Mouse (Mus musculus) neutrophil, adult 5-6 weeks (primary cell): Measurements from ENCODE around the gene Lat2. TPM values are rescaled to one million over a fixed set of nuclear protein-coding genes. Genes with fewer than 3 reads are reported as not detected.
A peak's percentile ranks its signal among the peaks of the same experiment; 100 is the strongest.
"Not testable (repeated sequence)": the region's sequence is repeated elsewhere in the genome, so short reads cannot be mapped to it uniquely, and the experiment has no call there.

ENCODE experiments used
- ATAC-seq: fragments of 151-379, 151-347 bp; 2 replicates; pipeline ENCODE4 v1.8.0; 2017; ENCODE audit warnings: mild to moderate bottlenecking, moderate TSS enrichment; ENCODE audit not compliant: insufficient number of reproducible peaks, poor library complexity, low FRiP score, severe bottlenecking; ENCODE audit errors: extremely low read depth
- total RNA-seq: library from RNA; stranded (forward); fragments of 200-1000 nt; gene quantifications from 2 replicates; pipeline ENCODE4 v1.2.3, GENCODE M21; 2017

Lat2 gene
- total RNA-seq = 170 and 179 TPM in 2 replicates

DNA sequence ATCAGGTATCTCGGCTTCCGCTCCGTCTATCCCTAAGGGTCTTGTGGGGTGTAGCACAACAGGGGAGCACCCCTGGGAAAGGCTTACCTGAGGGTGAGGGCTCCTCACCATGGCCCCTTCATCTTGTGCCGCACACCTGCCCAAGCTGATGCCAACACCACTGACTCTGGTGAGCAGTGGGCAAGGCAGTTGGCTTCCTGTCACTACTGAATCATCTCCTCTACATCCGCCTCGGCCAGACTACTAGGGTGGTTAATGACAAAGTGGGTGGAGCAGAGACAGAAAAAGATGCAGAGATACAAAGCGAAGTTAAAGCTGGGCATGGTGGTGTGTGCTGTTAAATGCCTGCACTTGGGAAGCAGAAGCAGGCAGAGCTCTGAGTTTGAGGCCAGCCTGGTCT, at the start of gene Lat2:
Gene Lat2, minus strand, starts transcription at position 224 of the 400 bp plus-strand sequence.
- peak; percentile 44; the same call in 1 of the 2 replicates for ATAC-seq

DNA sequence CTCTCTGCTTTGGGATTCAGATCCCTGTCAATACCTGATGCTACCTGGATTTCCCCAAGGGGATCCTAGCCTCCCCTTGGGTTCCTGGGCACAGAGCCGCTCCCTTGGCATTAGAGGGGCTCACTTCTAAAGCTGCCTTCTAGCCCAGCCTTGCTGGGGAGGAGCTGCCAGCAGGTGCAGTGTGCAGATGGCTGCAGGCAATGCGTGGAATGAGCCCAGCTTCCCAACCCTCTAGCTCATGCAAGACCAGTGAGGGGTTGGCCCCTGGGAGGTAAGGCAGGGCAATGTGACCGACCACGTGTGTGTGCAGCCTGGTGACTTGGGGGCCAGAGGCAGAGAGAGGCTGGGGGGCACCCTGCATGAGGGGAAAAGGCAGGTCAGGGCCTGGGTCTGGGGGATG, 41.9 kb upstream of the Lat2 start:
- no peak for ATAC-seq

DNA sequence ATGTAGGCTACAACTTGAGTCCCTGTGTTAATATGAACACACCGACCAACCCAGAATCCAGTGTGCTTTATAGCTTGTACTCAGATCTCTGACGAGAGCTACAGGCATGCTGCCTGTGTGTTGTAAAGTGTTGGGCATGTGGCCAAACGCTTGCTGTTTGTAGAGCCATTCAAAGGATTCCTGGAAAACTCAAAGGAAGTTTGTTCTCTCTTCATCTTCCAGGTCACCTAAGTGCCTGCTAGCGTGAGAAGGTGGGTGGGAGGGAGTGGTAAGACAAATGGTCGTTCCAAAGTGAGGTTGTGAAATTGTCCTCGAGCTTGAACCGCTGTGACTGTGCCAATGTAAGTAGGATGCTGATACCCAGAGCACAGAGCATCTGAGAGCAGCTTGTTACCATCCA, 37.2 kb upstream of the Lat2 start:
- ATAC-seq = no peak

DNA sequence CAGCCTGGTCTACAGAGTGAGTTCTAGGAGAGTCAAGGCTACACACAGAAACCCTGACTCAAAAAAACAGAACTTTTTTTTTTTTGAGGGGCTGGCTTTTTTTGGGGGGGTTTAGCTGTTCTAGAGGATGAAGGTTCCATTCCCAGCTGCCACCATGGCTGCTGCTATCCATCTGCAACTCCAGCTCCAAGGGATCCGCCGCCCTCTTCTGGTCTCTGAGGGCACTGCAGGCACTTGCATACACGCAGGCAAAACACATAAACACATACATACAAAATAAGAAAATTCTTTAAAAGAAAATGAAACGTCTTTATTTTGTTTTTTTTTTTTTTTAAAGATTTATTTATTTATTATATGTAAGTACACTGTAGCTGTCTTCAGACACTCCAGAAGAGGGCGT, 36.1 kb upstream of the Lat2 start:
- ATAC-seq = peak; percentile 46; the same call in 1 of the 2 replicates

DNA sequence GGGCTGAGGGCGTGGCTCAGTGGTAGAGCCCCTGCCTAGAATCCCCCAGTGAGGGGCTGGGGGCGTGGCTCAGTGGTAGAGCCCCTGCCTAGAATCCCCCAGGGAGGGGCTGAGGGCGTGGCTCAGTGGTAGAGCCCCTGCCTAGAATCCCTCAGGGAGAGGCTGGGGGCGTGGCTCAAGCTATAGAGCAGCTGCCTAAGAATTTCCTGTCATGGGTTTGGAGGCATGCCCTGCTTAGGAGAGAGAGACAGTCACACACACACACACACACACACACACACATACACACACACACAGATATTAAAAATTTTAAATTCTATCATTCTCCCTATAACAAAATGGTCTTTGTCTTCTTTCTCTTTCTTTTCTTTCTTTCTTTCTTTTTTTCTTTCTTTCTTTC, 34.2 kb upstream of the Lat2 start:
- ATAC-seq = not testable (repeated sequence)

DNA sequence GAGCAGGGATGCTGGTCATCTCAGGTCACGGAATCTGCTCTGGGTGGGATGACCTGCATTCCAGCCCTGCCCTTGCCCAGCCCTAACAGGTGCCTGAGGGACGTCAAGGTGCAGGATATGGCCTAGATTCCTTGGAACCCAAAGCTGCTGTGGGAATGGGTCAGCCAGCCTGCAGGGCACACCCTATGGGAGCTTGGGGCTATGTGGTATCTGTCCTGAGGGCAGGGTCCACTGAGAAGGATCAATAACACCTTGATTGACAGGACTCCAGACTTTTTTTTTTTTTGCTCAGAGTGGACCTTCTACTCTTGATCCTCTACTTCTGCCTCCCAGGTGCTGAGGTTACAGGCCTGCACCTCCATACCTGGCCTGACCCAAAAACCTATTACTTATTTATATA, 32.6 kb upstream of the Lat2 start:
- ATAC-seq = no peak

DNA sequence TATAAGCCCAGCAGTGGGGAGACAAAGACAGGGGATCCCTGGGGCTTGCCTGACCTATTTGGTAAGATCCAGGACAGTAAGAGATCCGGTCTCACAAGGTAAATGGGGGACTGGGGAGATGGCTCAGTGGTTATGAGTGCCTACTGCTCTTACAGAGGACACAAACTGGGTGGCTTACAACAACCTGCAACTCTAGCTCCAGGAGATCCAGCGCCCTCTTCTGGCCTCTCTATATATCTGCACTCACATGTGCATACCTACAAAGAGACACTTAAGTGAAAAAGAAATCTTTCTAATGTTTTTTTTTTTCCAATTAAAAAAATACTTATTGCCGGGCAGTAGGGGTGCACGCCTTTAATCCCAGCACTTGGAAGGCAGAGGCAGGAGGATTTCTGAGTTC, 31.6 kb upstream of the Lat2 start:
- ATAC-seq = no peak

DNA sequence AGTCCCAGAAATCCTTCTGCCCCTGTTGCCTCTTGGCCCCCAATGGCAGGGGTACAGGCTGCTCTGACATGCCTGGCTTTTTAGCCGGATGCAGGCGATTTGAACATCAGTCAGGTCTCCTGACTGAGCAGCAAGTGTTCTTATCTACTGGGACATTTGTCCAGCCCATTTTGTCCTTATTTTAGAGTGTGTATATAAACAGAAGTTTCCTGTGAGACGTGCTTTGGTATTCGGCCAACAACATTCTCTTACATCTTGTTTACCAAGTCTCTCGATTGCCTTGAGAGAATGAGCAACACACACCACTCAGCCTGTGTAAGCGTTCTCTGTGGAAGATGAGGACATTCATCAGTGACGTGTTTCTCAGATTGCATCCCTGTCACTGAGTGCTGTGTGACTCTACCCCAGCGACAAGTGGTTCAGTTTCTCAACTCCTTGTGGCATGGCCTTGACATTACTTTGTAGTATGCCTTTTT, 29.9 kb upstream of the Lat2 start:
- ATAC-seq = no peak

DNA sequence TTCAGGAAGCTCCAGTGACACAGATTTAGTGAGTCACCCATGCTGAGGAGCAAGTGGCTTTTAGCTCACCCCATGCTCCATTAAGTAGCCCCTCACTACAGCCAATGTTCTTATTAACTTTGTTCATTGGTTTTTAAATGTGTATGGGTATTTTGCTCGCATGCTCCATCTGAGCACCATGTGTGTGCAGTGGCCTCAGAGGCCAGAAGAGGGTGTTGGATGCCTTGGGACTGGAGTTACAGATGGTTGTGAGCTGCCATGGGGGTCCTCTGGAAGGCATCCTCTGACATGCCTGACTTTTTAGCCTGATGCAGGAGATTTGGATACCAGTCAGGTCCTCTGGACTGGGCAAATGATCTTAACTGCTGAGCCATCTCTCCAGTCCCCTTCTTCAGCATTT, 29.3 kb upstream of the Lat2 start:
- ATAC-seq = no peak

DNA sequence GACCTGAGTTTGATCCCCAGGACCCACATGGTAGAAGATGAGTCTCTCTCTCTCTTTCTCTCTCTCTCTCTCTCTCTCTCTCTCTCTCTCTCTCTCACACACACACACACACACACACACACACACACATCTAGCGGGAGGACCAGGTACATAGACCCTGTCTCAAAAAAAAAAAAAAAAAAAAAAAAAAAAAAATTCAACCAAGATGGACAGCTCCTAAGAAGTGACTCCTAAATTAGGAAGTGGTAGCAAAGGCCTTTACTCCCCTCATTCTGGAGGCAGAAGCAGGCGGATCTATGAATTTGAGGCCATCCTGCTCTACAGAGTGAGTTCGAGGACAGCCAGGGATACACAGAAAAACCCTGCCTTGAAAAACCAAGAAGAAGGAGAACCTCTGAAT, 25.5 kb upstream of the Lat2 start:
- no peak for ATAC-seq

DNA sequence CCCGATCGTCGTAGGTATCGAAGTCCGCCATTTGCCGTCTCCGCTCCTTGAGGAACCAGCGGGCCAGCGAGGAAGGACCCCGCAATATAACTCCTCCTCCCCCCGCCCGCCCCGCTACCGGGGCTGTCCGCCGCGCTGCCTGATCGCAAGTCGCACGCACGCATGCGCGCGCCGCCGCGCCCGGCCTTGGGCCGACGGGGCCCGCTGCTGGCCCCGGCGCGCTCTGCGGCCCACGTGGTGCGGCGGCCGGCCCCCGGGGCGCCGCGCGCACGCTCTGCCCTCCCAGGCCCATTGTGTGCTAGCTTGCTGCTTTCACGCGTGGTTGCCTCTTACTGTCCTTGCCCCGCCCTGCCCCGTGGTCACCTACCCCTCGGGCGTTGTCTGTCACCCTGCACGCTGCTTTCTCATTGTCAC, 24.5 kb upstream of the Lat2 start, which contains the start of gene Eif4h:
Gene Eif4h, minus strand, starts transcription at position 222 of the 414 bp plus-strand sequence.
- peak; percentile 92 for ATAC-seq

DNA sequence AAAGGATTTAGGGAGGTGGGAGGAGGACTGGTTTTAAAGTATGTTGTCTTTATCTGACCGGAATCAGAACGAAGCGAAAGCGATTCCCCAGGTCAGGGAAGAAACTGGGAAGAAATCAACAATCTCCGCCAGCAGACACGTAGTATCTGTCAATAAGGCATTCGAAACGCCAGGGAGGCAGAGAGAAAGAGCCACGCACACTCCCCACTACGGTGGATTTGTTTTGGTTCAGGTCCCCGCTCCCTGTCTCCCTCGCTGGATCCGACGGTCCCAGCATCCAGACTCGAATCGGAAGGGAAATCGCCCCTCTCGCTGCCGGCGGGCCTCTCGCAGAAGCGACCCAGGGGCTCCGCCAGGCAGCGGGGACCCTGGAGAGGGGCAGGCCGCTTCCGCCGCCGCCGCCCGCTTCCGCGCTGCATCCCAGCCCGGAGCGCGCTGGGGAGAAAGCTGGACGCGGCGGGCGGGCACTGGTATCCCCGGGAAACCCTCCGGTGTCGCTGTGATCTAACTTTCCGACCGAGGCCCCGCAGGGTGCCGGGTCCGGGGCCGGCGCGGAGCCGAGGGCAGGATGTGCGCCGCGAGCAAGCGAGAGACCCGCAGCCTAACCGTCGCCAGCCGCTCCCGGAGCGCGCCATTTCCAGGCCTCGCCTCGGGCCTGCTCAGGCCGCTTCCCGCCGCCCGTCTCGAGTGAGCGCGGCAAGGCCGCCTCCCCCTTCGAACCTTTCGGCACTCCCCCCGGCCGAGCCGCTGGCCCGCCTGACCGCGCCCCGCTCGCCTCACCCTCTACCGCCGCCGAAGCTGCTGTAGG, 23.8 kb upstream of the Lat2 start:
- ATAC-seq = no peak

DNA sequence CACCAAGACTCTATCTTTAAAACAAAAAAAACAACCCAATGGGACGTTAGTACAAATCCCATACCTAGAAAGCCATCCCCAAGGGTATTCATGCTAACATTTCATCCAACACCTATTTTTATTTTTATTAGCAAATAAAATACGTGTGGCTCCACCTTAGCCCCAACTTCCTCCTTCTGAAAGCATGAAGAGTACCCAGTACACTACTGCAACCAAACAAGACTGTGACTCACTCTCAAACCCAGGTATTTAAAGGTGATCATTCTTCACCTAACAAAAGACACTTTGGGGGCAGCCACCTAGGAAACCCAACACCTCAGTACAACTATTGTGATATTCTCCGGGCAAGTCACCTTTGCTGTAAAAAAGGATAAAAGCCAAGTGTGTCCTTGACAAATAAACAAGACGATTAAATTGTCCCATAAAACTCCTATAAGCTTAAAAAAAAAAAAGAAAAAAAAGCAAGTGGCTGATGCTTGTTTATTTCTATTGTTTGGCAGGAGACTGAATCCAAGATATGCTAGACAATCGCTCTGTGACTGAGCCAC, 23.1 kb upstream of the Lat2 start:
- peak; percentile 36; the same call in 1 of the 2 replicates for ATAC-seq

DNA sequence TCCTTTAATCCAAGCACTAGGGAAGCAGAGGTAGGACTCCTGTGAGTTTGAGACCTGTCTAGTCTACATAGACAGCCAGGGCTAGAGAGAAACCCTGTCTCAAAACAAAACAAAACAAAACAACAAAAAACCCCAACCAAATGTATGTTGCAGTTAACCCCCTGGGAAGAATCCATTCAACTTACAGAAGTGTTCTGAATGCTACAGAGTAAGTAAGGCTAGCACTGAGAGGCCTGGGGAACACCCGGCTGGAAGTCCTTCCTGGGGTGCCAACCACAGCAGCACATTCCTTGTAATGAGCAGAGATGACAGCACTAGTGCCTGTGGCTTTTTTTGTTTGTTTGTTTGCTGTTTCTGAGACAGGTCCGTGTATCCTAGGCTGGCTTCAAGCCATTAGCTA, 18.0 kb upstream of the Lat2 start:
- ATAC-seq = no peak

DNA sequence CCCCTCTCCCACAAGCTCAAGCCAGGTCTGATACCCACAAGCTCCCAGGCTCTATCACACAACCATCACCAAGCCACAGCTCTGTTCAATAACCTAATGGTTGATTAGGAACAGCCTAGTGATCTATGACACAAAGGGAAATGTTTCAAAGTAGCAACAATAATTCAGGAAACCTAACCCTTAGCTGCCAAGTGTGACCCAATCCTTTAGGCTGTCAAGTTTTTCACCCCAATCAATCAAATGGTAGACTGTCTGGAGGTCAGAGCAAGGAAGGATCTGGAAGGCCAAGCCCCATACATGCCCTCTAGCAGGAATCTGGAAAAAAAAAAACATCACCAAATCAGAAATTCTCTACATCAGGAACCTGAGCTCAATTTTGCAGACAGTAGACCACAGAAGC, 16.0 kb upstream of the Lat2 start:
- ATAC-seq = no peak

DNA sequence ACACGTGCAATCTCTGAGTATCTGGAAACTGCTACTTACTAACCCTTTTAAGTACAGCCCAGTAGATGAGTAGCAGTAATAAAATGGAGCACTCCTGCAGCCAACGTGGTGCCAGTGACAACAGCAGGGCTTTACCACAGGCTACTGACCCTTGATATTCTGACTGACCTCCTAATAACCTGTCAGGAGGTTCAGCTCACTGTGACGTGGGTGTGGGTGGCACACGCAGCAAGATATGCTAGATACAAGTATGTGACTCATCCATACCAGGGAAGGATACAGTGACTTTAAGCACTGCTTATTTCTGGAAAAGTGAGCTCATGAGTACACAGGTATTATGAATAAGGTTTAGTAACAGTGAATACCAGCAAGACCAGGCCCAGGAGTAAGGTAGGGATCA, 14.7 kb upstream of the Lat2 start:
- no peak for ATAC-seq

DNA sequence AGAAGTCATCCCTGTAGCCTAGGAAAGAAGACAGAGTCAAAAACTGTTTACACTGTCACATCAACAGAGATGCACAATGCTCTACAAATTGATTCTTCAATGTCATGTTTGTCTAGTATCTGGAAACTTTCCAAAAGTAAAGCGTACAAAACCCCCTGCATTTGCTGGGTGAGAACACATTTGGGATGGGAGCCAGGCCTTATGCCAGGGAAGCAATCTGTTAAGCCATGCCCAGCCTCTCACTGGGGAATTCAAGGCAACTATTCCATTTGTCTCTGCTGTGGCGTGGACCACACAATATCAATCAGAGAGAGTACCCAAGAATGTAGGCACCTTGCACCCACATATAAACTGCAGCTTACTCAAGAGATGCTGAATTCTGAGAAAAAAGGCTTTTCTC, 7.2 kb upstream of the Lat2 start:
- no peak for ATAC-seq

DNA sequence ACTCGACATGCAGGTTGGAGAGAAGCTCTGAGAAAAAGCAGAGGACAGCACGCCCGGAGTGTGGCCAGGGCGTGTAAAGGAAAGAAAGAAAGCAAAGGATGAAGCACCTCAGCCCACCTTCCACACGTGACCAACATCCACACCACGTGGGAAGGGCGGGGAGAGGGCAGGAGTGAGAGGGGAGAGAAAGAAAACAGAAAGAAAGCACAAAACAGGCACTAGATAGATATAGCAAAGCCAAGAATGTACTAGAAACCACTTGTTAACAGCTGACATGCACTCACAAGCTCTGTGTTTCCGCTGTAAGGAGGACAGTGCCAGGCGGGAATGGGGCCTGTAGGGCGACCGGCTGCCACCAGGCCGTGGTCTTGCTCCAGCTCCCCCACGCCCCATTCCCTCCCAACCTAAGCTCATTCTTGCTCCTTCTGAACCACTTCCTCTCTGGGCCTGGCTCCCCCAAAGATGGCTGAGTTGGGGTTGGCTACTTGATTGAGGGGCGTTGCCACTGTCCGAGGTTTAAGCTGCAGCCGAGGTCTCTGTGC, 6.3 kb upstream of the Lat2 start:
- no peak for ATAC-seq

DNA sequence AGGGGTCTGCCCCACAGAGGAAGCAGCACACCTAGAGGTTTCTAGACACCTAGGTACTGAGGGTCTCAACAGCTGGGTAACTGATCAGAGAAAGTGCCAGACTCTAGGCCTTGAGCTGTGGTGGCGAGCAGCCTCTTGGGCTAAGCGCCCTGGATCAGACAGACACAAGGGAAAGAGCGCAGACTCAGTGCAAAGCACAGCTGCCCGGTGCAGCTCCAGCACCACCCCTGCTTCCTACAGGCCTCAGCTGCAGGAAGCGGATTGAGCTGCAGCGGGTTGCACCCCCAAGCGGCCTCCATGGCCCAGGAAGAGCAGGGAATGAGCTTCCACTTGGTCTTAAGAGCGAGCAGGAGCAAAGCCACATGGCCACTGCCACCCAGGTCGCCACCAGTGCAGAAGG, 5.6 kb upstream of the Lat2 start:
- no peak for ATAC-seq

DNA sequence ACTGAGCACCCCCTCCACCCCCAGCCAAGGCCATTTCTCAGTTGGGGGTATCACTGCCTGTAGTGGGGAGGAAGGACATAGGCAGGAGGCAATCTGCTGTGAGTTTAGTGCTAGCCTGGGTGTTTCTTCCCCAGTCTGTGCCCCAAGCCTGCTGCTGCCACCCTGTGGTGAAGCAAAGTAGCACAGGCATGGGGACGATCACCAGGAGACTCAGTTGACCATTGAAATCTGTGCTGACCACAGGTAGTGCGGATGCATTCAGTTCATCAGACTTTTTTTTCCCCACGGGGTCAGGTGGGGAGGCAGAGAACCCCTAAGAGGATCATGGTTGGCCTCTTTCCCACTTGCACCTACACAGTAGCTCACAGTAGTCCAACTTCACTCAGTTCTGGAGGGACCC, 2.2 kb upstream of the Lat2 start:
- ATAC-seq = peak; percentile 62
